13 mouse cellular contexts compared by ENCODE assay signal in genomic region chr4:150962231-150962630, GRCm38 (mm10). TPM values are rescaled to one million over a fixed set of nuclear protein-coding genes. Genes with fewer than 3 reads are reported as not detected.
DNase-seq lines count a peak whose midpoint lies in the region; ATAC-seq and TF ChIP-seq lines count a peak whose summit lies in the region.
"Had no signal": no experiment of that assay in that cellular context is flagged by ENCODE, and none has a peak within 500 bp of the region (broad histone marks: within the 10 kb centered on the region; RNA-seq: fewer than 3 reads in every experiment).

No protein-coding gene starts in this region.

- H3K9me3 ChIP-seq in hindbrain, postnatal 0 days (ENCODE audit: low read length): no peaks in the 10 kb centered on the region
- no peaks in the 10 kb centered on the region for H3K9me3 ChIP-seq in hindbrain, embryonic 11.5 days (ENCODE audit: control insufficient read depth, low read length)
- no peaks in the 10 kb centered on the region for H3K9me3 ChIP-seq in CH12.LX (replicated peaks; ENCODE audit: low read length)
- H3K9me3 ChIP-seq: liver, embryonic 15.5 days had no signal

- no peaks in the 10 kb centered on the region for H3K27me3 ChIP-seq in hindbrain, postnatal 0 days (ENCODE audit: insufficient read depth, low read length)
- H3K27me3 ChIP-seq in hindbrain, embryonic 11.5 days (ENCODE audit: control insufficient read depth, insufficient read depth, low read length): no peaks in the 10 kb centered on the region
- H3K27me3 ChIP-seq in CH12.LX (replicated peaks): no peaks in the 10 kb centered on the region
- H3K27me3 ChIP-seq: liver, embryonic 15.5 days had no signal

- dilution Hi-C loops in CH12.LX (cut with MboI; ENCODE audit: extremely low pct_ligation_motif_present, extremely low pct_unique_long_range_greater_than_20kb, low sequenced_read_pairs): no loop called here

- no peak overlapping the region for H3K4me2 ChIP-seq in hindbrain, postnatal 0 days (ENCODE audit: low read depth, low read length)
- H3K4me2 ChIP-seq in hindbrain, embryonic 11.5 days (replicated peaks; ENCODE audit: low read depth, low read length): no peak overlapping the region
- no peak overlapping the region for H3K4me2 ChIP-seq in CH12.LX (ENCODE audit: insufficient read depth, low read depth, poor library complexity, severe bottlenecking)
- H3K4me2 ChIP-seq: liver, embryonic 15.5 days had no signal

- no peak overlapping the region for H3K9ac ChIP-seq in hindbrain, postnatal 0 days (replicated peaks; ENCODE audit: low read length)
- no peak overlapping the region for H3K9ac ChIP-seq in hindbrain, embryonic 11.5 days (ENCODE audit: low read depth, low read length)
- no peak overlapping the region for H3K9ac ChIP-seq in CH12.LX (ENCODE audit: insufficient read depth, low read depth)
- H3K9ac ChIP-seq: liver, embryonic 15.5 days had no signal

- H3K36me3 ChIP-seq in hindbrain, postnatal 0 days (ENCODE audit: insufficient read depth, low read length): no peaks in the 10 kb centered on the region
- no peaks in the 10 kb centered on the region for H3K36me3 ChIP-seq in hindbrain, embryonic 11.5 days (ENCODE audit: control insufficient read depth, insufficient read depth, low read length)
- H3K36me3 ChIP-seq in CH12.LX (replicated peaks in 1 of 2; ENCODE audit: control insufficient read depth in 1 of 2, insufficient read depth in 1 of 2, low read length in 1 of 2): no peaks in the 10 kb centered on the region
- H3K36me3 ChIP-seq: liver, embryonic 15.5 days had no signal

- H3K79me2 ChIP-seq in CH12.LX (replicated peaks; ENCODE audit: control insufficient read depth, extremely low read depth, insufficient read depth, poor library complexity, severe bottlenecking): no peaks in the 10 kb centered on the region

- peak; percentile 29 for DNase-seq in hindbrain, postnatal 0 days (ENCODE audit: low spot score)
- DNase-seq in hindbrain, embryonic 11.5 days (ENCODE audit: low spot score): no peak
- DNase-seq in CH12.LX (ENCODE audit: extremely low read depth): no peak
- peak; percentile 83 for DNase-seq in adrenal gland, postnatal 10 days
- peak; percentile 25 for DNase-seq in large intestine, adult 2 months (ENCODE audit: low read depth, low spot score)
- no peak for DNase-seq in retina, embryonic 14.5 days (ENCODE audit: low spot score)
- DNase-seq in right cerebral cortex, postnatal 36 days (ENCODE audit: low spot score in 2 of 2): no peak
- DNase-seq: cerebellum, adult 11-12 months had no signal

- no peak for TF ChIP-seq CTCF in hindbrain, postnatal 0 days (IDR thresholded peaks at IDR 0.05; ENCODE audit: low read depth)
- no peak for TF ChIP-seq CTCF in CH12.LX (conservative IDR thresholded peaks at IDR 0.05 in 1 of 2, IDR thresholded peaks at IDR 0.05 in 1 of 2; ENCODE audit: low read depth in 2 of 2, low read length in 2 of 2)

- no peak overlapping the region for H3K27ac ChIP-seq in hindbrain, postnatal 0 days
- no peak overlapping the region for H3K27ac ChIP-seq in hindbrain, embryonic 11.5 days (ENCODE audit: low read depth, low read length)
- no peak overlapping the region for H3K27ac ChIP-seq in CH12.LX (ENCODE audit: insufficient read depth, low read depth)
- H3K27ac ChIP-seq: liver, embryonic 15.5 days had no signal

- no peak for TF ChIP-seq RAD21 in CH12.LX (IDR thresholded peaks at IDR 0.05; ENCODE audit: low read depth, low read length)

- H3K4me3 ChIP-seq in hindbrain, postnatal 0 days (ENCODE audit: low read length): no peak overlapping the region
- H3K4me3 ChIP-seq in hindbrain, embryonic 11.5 days (ENCODE audit: low read depth, low read length): no peak overlapping the region
- H3K4me3 ChIP-seq in CH12.LX (replicated peaks in 1 of 3; ENCODE audit: low read depth in 2 of 3, low read length in 2 of 3, poor library complexity in 1 of 3): no peak overlapping the region
- H3K4me3 ChIP-seq: liver, embryonic 15.5 days had no signal

- WGBS in hindbrain, postnatal 0 days: 53% methylated on average over 6 of the region's 6 CpGs
- WGBS in hindbrain, embryonic 11.5 days: 75% methylated on average over 6 of the region's 6 CpGs
- WGBS in large intestine, adult 2 months: 16% methylated on average over 6 of the region's 6 CpGs

- no peak for TF ChIP-seq POLR2A in CH12.LX (IDR thresholded peaks at IDR 0.05; ENCODE audit: low read depth, low read length)

- no peak for ATAC-seq in hindbrain, postnatal 0 days
- ATAC-seq in hindbrain, embryonic 11.5 days (ENCODE audit: low FRiP score): no peak
- ATAC-seq: forebrain, embryonic 16.5 days; midbrain, embryonic 16.5 days had no signal

- no peak for TF ChIP-seq EP300 in CH12.LX (IDR thresholded peaks at IDR 0.05; ENCODE audit: low read length)

- in situ Hi-C loops in CH12.LX (cut with MboI; ENCODE audit: low pct_ligation_motif_present, low pct_unique_long_range_greater_than_20kb, low sequenced_read_pairs): loop anchor here (5.0 to 10.0 kb wide), 2 partner anchors 97 to 305 kb away; no protein-coding TSS in a partner anchor

- no peaks in the 10 kb centered on the region for H3K4me1 ChIP-seq in hindbrain, postnatal 0 days (ENCODE audit: insufficient read depth, low read length)
- no peaks in the 10 kb centered on the region for H3K4me1 ChIP-seq in hindbrain, embryonic 11.5 days (replicated peaks; ENCODE audit: control insufficient read depth, insufficient read depth, low read length)
- H3K4me1 ChIP-seq in CH12.LX (ENCODE audit: control insufficient read depth in 1 of 2, insufficient read depth in 2 of 2): peaks cover 0 to 18% of the 10 kb centered on the region in 2 experiments; a peak in 2 of 4 replicates

TF ChIP-seq in CH12.LX, 34 proteins besides CTCF, POLR2A, EP300 and RAD21:
- TF ChIP-seq BHLHE40 (IDR thresholded peaks at IDR 0.05; ENCODE audit: low read depth, low read length) (peak; percentile 27; the same call in 1 of the 2 replicates), CHD2 (IDR thresholded peaks at IDR 0.05; ENCODE audit: low read length) (no peak)

RNA-seq across cellular contexts. Expression of gene Uts2, which starts 34.7 kb away (rescaled TPM):
- total RNA-seq in hindbrain, postnatal 0 days (2014; rRNA removed): not detected in 2 replicates
- 0.74 and 0.79 TPM in 2 replicates for polyA plus RNA-seq in hindbrain, postnatal 0 days (2015; fragmentation: Nextera tagmentation; extraction: Ambion mirVana)
- not detected in 2 replicates for polyA plus RNA-seq in hindbrain, embryonic 11.5 days (2014; fragmentation: Nextera tagmentation; extraction: Ambion mirVana)
- total RNA-seq in CH12.LX (2012; rRNA removed): not detected in 2 replicates
- total RNA-seq in CH12.LX (2014; rRNA removed): not detected in 2 replicates
- polyA plus RNA-seq in CH12.LX (2012; ENCODE audit: insufficient read length, low read depth): not detected in 2 replicates
- not detected for total RNA-seq in adrenal gland, postnatal 10 days (2021)
- not detected in 2 replicates for polyA plus RNA-seq in large intestine, adult 2 months (2012; rRNA removed)
- total RNA-seq: granulocyte monocyte progenitor cell, adult 5-6 weeks had no signal
- polyA plus RNA-seq: embryonic facial prominence, embryonic 11.5 days; forebrain, embryonic 16.5 days; liver, embryonic 15.5 days; midbrain, embryonic 16.5 days had no signal

RNA-seq across cellular contexts. Expression of gene Tnfrsf9, which starts 47.9 kb away (rescaled TPM):
- 0.52 and 2.4 TPM in 2 replicates for total RNA-seq in hindbrain, postnatal 0 days (2014; rRNA removed)
- polyA plus RNA-seq in hindbrain, postnatal 0 days (2015; fragmentation: Nextera tagmentation; extraction: Ambion mirVana): 0.09 and 0.34 TPM in 2 replicates
- 0.21 TPM in 1 of 2 replicates, not detected in the other for polyA plus RNA-seq in hindbrain, embryonic 11.5 days (2014; fragmentation: Nextera tagmentation; extraction: Ambion mirVana)
- total RNA-seq in CH12.LX (2012; rRNA removed): 2.5 and 3.1 TPM in 2 replicates
- total RNA-seq in CH12.LX (2014; rRNA removed): 2.1 and 2.2 TPM in 2 replicates
- polyA plus RNA-seq in CH12.LX (2012; ENCODE audit: insufficient read length, low read depth): 2.8 and 2.9 TPM in 2 replicates
- under 1 TPM; 0.57 to 0.73 TPM for total RNA-seq in adrenal gland, postnatal 10 days (2021)
- polyA plus RNA-seq in large intestine, adult 2 months (2012; rRNA removed): 1.3 and 1.8 TPM in 2 replicates
- total RNA-seq: granulocyte monocyte progenitor cell, adult 5-6 weeks had no signal

RNA-seq across cellular contexts. Expression of gene Park7, which starts 48.0 kb away (rescaled TPM):
- 126 and 135 TPM in 2 replicates for total RNA-seq in hindbrain, postnatal 0 days (2014; rRNA removed)
- 449 and 470 TPM in 2 replicates for polyA plus RNA-seq in hindbrain, postnatal 0 days (2015; fragmentation: Nextera tagmentation; extraction: Ambion mirVana)
- 406 and 416 TPM in 2 replicates for polyA plus RNA-seq in hindbrain, embryonic 11.5 days (2014; fragmentation: Nextera tagmentation; extraction: Ambion mirVana)
- 476 and 495 TPM in 2 replicates for total RNA-seq in CH12.LX (2012; rRNA removed)
- 337 and 374 TPM in 2 replicates for total RNA-seq in CH12.LX (2014; rRNA removed)
- 555 and 674 TPM in 2 replicates for polyA plus RNA-seq in CH12.LX (2012; ENCODE audit: insufficient read length, low read depth)
- total RNA-seq in adrenal gland, postnatal 10 days (2021): 100 to 1,000 TPM; 242 to 261 TPM
- polyA plus RNA-seq in large intestine, adult 2 months (2012; rRNA removed): 124 and 128 TPM in 2 replicates

Comparison
In these comparisons a context has a peak if more than half of its experiments do, and no peak if none do; other contexts are left out.
1. DNase-seq: peak in hindbrain, postnatal 0 days (single experiment), adrenal gland, postnatal 10 days (single experiment) and large intestine, adult 2 months (single experiment); none in hindbrain, embryonic 11.5 days (single experiment), CH12.LX (single experiment), retina, embryonic 14.5 days (single experiment) and right cerebral cortex, postnatal 36 days (0 of 2).